In genomic region chrX:157674667-157675350, GRCm38 (mm10) we compare ENCODE assay signal across 30 mouse cellular contexts. TPM values are rescaled to one million over a fixed set of nuclear protein-coding genes. Genes with fewer than 3 reads are reported as not detected.
"Had no signal": no experiment of that assay in that cellular context is flagged by ENCODE, and none has a peak within 500 bp of the region (broad histone marks: within the 10 kb centered on the region; RNA-seq: fewer than 3 reads in every experiment).

No protein-coding gene starts in this region.

- DNase-seq: left cerebral cortex, postnatal 4 days; liver, embryonic 13.5 days; lung, adult 18-20 months; lung, adult 2 months; lung, embryonic 14.5 days; lung, postnatal 10 days; lung, postnatal 14 days; lung, postnatal 36 days; lung, postnatal 4 days; midbrain, embryonic 14.5 days had no signal

- H3K4me1 ChIP-seq: limb, embryonic 10.5 days; limb, embryonic 12.5 days; limb, embryonic 13.5 days; limb, embryonic 15.5 days; liver, embryonic 13.5 days; lung, embryonic 15.5 days; megakaryocyte, embryonic 14.5 days; midbrain, embryonic 10.5 days; midbrain, embryonic 12.5 days; midbrain, embryonic 13.5 days; midbrain, embryonic 15.5 days; neural tube, embryonic 12.5 days; neural tube, embryonic 13.5 days had no signal

- H3K36me3 ChIP-seq: limb, embryonic 10.5 days; limb, embryonic 12.5 days; limb, embryonic 13.5 days; limb, embryonic 15.5 days; liver, embryonic 13.5 days; lung, embryonic 15.5 days; midbrain, embryonic 10.5 days; midbrain, embryonic 12.5 days; midbrain, embryonic 13.5 days; midbrain, embryonic 15.5 days; neural tube, embryonic 12.5 days; neural tube, embryonic 13.5 days had no signal

- H3K9me3 ChIP-seq: limb, embryonic 10.5 days; limb, embryonic 12.5 days; limb, embryonic 13.5 days; limb, embryonic 15.5 days; liver, embryonic 13.5 days; lung, embryonic 15.5 days; megakaryocyte, embryonic 14.5 days; midbrain, embryonic 10.5 days; midbrain, embryonic 12.5 days; midbrain, embryonic 13.5 days; midbrain, embryonic 15.5 days; neural tube, embryonic 12.5 days had no signal

- H3K4me2 ChIP-seq: limb, embryonic 12.5 days; limb, embryonic 13.5 days; limb, embryonic 15.5 days; liver, embryonic 13.5 days; lung, embryonic 14.5 days; lung, embryonic 15.5 days; midbrain, embryonic 11.5 days; midbrain, embryonic 12.5 days; midbrain, embryonic 13.5 days; midbrain, embryonic 15.5 days; neural tube, embryonic 12.5 days; neural tube, embryonic 13.5 days had no signal

- ATAC-seq: lung, postnatal 0 days; midbrain, embryonic 13.5 days; midbrain, embryonic 15.5 days; midbrain, embryonic 16.5 days had no signal

- H3K9ac ChIP-seq: limb, embryonic 12.5 days; limb, embryonic 13.5 days; limb, embryonic 15.5 days; liver, embryonic 13.5 days; liver, embryonic 14.5 days; lung, embryonic 14.5 days; lung, embryonic 15.5 days; midbrain, embryonic 12.5 days; midbrain, embryonic 13.5 days; midbrain, embryonic 15.5 days; neural tube, embryonic 12.5 days; neural tube, embryonic 13.5 days had no signal

- H3K4me3 ChIP-seq: left cerebral cortex, adult 2 months; limb, embryonic 10.5 days; limb, embryonic 12.5 days; limb, embryonic 13.5 days; limb, embryonic 15.5 days; liver, embryonic 13.5 days; lung, embryonic 15.5 days; megakaryocyte, embryonic 14.5 days; midbrain, embryonic 10.5 days; midbrain, embryonic 12.5 days; midbrain, embryonic 13.5 days; midbrain, embryonic 15.5 days; myocyte; neural tube, embryonic 12.5 days; neural tube, embryonic 13.5 days had no signal

- H3K27ac ChIP-seq: left cerebral cortex, adult 2 months; limb, embryonic 10.5 days; limb, embryonic 12.5 days; limb, embryonic 13.5 days; limb, embryonic 15.5 days; liver, embryonic 13.5 days; liver, embryonic 14.5 days; lung, embryonic 15.5 days; macrophage; midbrain, embryonic 10.5 days; midbrain, embryonic 12.5 days; midbrain, embryonic 13.5 days; midbrain, embryonic 15.5 days; neural tube, embryonic 12.5 days; neural tube, embryonic 13.5 days had no signal

- H3K27me3 ChIP-seq: limb, embryonic 13.5 days; limb, embryonic 15.5 days; liver, embryonic 13.5 days; lung, embryonic 15.5 days; megakaryocyte, embryonic 14.5 days; midbrain, embryonic 12.5 days; midbrain, embryonic 13.5 days; midbrain, embryonic 15.5 days; neural tube, embryonic 12.5 days; neural tube, embryonic 13.5 days had no signal

RNA-seq across cellular contexts. Expression of gene Smpx, which starts 23.9 kb away (rescaled TPM):
- polyA plus RNA-seq: liver, adult 2 months; liver, embryonic 14.5 days; macrophage; midbrain, embryonic 10.5 days; midbrain, embryonic 11.5 days; midbrain, embryonic 13.5 days; midbrain, embryonic 14.5 days; midbrain, embryonic 15.5 days; midbrain, embryonic 16.5 days had no signal
